Mouse (Mus musculus) lung, postnatal 0 days (tissue): ENCODE results near the gene Cox6a2. TPM values are rescaled to one million over a fixed set of nuclear protein-coding genes. Genes with fewer than 3 reads are reported as not detected.
"Not testable (repeated sequence)": the region's sequence is repeated elsewhere in the genome, so short reads cannot be mapped to it uniquely, and the experiment has no call there.

Source experiments
- ATAC-seq: fragments of 200-750 bp; cut with Nextera tagmentation; 2 replicates; pipeline ENCODE4 v1.8.0; 2017; ENCODE audit warnings: moderate library complexity
- DNase-seq: peaks from one replicate; pipeline ENCODE4 v3.0.0-alpha.2; 2016; ENCODE audit warnings: low spot score
- H3K27ac ChIP-seq: fragments of 300-500 bp; sonication (generic); 2 replicates; pipeline ENCODE4 v1.5.1; 2014; ENCODE audit warnings: antibody characterized with exemption, mild to moderate bottlenecking, low read length, mixed read lengths
- H3K27me3 ChIP-seq: fragments of 300-500 bp; sonication (generic); replicated peaks from 2 replicates; pipeline ENCODE4 v1.6.1; 2014; ENCODE audit warnings: low read length, mixed read lengths; ENCODE audit not compliant: insufficient read depth
- H3K36me3 ChIP-seq: fragments of 300-500 bp; sonication (generic); 2 replicates; pipeline ENCODE4 v1.6.1; 2014; ENCODE audit warnings: low read length, mixed read lengths; ENCODE audit not compliant: insufficient read depth
- H3K4me1 ChIP-seq: fragments of 300-500 bp; sonication (generic); 2 replicates; pipeline ENCODE4 v1.6.1; 2014; ENCODE audit warnings: antibody characterized with exemption, low read depth, low read length, mixed read lengths; ENCODE audit not compliant: insufficient read depth
- H3K4me2 ChIP-seq: fragments of 300-500 bp; sonication (generic); replicated peaks from 2 replicates; pipeline ENCODE4 v1.6.1; 2014; ENCODE audit warnings: low read depth, mild to moderate bottlenecking, low read length, moderate library complexity, mixed read lengths
- H3K4me3 ChIP-seq: fragments of 300-500 bp; sonication (generic); 2 replicates; pipeline ENCODE4 v1.5.1; 2014; ENCODE audit warnings: low read depth, low read length
- H3K9ac ChIP-seq: fragments of 300-500 bp; sonication (generic); replicated peaks from 2 replicates; pipeline ENCODE4 v1.6.1; 2014; ENCODE audit warnings: low read depth, mild to moderate bottlenecking
- H3K9me3 ChIP-seq: fragments of 300-500 bp; sonication (generic); 2 replicates; pipeline ENCODE4 v1.6.1; 2016; ENCODE audit warnings: low read length, mixed read lengths
- CTCF ChIP-seq: IDR thresholded peaks from 2 replicates; pipeline ENCODE4 v1.5.1; 2016; ENCODE audit warnings: antibody characterized with exemption, mild to moderate bottlenecking
- EP300 ChIP-seq: IDR thresholded peaks from 2 replicates; pipeline ENCODE4 v1.6.1; 2016; ENCODE audit warnings: antibody characterized with exemption, mild to moderate bottlenecking, control low read depth
- WGBS: fragments of 180-500 bp; shearing (Covaris S2); extraction: QIAGEN DNeasy Blood & Tissue Kit; methylation state at CpG from one replicate; pipeline ENCODE4 v1.1.7; 2014; 5-methylcytosine and 5-hydroxymethylcytosine counted together
- polyA plus RNA-seq: library from polyadenylated mRNA; unstranded; fragments of >200 nt; fragmentation: Nextera tagmentation; extraction: Ambion mirVana; gene quantifications from 2 replicates; pipeline ENCODE4 v1.2.1, GENCODE M21; 2015

The Cox6a2 gene
- polyA plus RNA-seq, 1 experiment from 2014 or later: 27.8 TPM

DNA sequence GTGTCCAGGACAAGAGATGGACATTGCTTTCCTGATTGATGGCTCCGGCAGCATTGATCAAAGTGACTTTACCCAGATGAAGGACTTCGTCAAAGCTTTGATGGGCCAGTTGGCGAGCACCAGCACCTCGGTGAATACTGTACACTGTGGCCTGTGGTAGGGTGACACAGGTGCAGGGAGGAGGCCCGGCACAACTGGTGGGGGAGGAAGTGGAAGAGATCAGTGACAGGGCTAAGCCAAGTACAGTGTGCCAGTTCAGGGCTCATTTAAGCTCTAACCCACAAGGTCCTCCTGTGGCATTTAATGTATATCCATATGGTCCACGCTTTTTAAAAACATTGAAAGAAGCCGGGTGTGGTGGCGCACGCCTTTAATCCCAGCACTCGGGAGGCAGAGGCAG is 24.5 kb downstream of the Cox6a2 start:
- no peak overlapping the region for H3K4me2 ChIP-seq

DNA sequence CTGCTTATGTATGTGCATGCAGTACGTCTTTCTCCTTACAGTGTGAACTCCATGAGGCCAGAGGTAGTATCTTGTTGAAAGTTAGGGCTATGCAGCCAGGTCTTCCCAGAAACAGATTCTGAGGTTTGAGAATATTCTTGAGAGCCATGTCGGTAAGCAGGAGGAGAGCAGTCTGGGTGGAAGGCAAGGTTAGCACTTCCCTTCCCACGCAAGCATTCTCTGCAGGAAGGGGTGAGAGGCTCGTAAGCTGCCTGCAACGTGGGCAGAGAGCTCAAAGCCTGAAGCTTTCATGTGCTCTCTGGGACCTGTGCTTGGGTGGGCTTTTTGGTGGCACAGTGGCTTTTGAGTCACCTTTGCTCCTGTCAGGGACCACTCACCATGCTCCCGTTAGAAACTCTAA is 25.6 kb downstream of the Cox6a2 start:
- Histone ChIP-seq H3K27me3 (no peaks in the 10 kb centered on the region), H3K9ac (no peak overlapping the region), H3K36me3 (no peaks in the 10 kb centered on the region), H3K27ac (no peak overlapping the region), H3K4me3 (no peak overlapping the region), H3K9me3 (no peaks in the 10 kb centered on the region), H3K4me1 (no peaks in the 10 kb centered on the region), H3K4me2 (no peak overlapping the region)
- WGBS: 52% methylated on average over 6 of the region's 6 CpGs
- no peak for DNase-seq
- TF ChIP-seq EP300 (no peak), CTCF (no peak)
- no peak for ATAC-seq

More for the DNA sequence above, 24.5 kb downstream of the Cox6a2 start:
- H3K9me3 ChIP-seq: no peaks in the 10 kb centered on the region
- ATAC-seq: no peak
- no peaks in the 10 kb centered on the region for H3K27me3 ChIP-seq
- WGBS: 84% methylated on average over 10 of the region's 10 CpGs
- no peaks in the 10 kb centered on the region for H3K4me1 ChIP-seq
- H3K27ac ChIP-seq: no peak overlapping the region
- no peak overlapping the region for H3K4me3 ChIP-seq
- H3K36me3 ChIP-seq: no peaks in the 10 kb centered on the region
- no peak for TF ChIP-seq CTCF
- no peak for TF ChIP-seq EP300
- no peak for DNase-seq
- no peak overlapping the region for H3K9ac ChIP-seq

DNA sequence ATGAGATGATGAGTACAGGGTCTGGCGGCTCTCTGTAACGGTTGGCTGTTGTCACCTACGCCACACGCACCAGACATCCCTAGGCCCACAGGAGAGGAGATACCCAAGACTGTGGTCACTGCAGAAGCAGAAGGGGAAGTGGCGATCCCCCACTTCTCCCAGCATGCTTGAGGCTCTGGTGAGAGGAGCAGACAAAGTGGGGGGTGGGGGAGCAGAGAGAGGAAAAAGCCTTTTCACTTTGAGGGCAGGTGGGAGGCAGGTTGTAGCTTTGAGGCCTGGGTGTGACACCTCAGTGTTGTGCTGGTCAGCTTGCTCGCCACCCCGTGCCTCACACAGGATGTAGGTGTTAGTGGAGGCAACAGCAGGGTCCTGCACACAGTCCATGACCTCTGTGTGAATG is 26.1 kb downstream of the Cox6a2 start:
- H3K9me3 ChIP-seq: no peaks in the 10 kb centered on the region
- no peak overlapping the region for H3K27ac ChIP-seq
- H3K4me2 ChIP-seq: no peak overlapping the region
- no peak for ATAC-seq
- no peak overlapping the region for H3K4me3 ChIP-seq
- WGBS: 62% methylated on average over 7 of the region's 7 CpGs
- H3K27me3 ChIP-seq: no peaks in the 10 kb centered on the region
- H3K9ac ChIP-seq: no peak overlapping the region
- H3K4me1 ChIP-seq: no peaks in the 10 kb centered on the region
- DNase-seq: no peak
- TF ChIP-seq CTCF: no peak
- no peak for TF ChIP-seq EP300
- no peaks in the 10 kb centered on the region for H3K36me3 ChIP-seq

GRCm38 (mm10) chr7:128178385-128178784 is 27.8 kb downstream of the Cox6a2 start:
- no peak for TF ChIP-seq EP300
- TF ChIP-seq CTCF: no peak
- ATAC-seq (no peak), DNase-seq (no peak)

DNA sequence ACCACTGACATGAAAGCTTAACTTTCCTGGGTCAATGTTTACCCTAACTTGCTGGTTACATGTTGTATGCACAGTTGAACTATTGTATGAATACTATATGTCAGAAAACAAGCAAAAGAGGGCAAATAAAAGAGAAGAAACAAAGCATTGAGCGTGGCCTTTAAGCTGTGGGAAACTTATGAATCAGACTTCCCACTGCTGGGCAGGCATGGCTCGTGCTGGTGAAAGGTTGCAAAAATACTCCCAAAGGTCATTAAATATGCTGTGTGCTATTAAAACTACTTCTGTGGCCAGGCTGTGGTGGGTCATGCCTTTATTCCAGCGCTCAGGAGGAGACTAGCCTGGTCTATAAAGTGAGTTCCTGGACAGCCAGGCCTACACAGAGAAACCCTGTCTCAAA is 36.2 kb downstream of the Cox6a2 start:
- Histone ChIP-seq H3K4me2 (no peak overlapping the region), H3K4me1 (no peaks in the 10 kb centered on the region), H3K27me3 (no peaks in the 10 kb centered on the region), H3K4me3 (no peak overlapping the region), H3K27ac (no peak overlapping the region), H3K36me3 (no peaks in the 10 kb centered on the region), H3K9ac (no peak overlapping the region), H3K9me3 (no peaks in the 10 kb centered on the region)
- ATAC-seq (no peak), DNase-seq (no peak)
- TF ChIP-seq CTCF (no peak), EP300 (no peak)
- 77% methylated on average over 3 of the region's 3 CpGs for WGBS

More at GRCm38 (mm10) chr7:128178385-128178784, 27.8 kb downstream of the Cox6a2 start:
- no peak overlapping the region for H3K27ac ChIP-seq
- no peak overlapping the region for H3K9ac ChIP-seq
- no peaks in the 10 kb centered on the region for H3K9me3 ChIP-seq
- WGBS: 56% methylated on average over 2 of the region's 2 CpGs
- no peaks in the 10 kb centered on the region for H3K4me1 ChIP-seq
- H3K36me3 ChIP-seq: no peaks in the 10 kb centered on the region
- no peaks in the 10 kb centered on the region for H3K27me3 ChIP-seq
- H3K4me2 ChIP-seq: no peak overlapping the region
- H3K4me3 ChIP-seq: no peak overlapping the region

GRCm38 (mm10) chr7:128166391-128166790 is 39.8 kb downstream of the Cox6a2 start:
- H3K9me3 ChIP-seq: no peaks in the 10 kb centered on the region

DNA sequence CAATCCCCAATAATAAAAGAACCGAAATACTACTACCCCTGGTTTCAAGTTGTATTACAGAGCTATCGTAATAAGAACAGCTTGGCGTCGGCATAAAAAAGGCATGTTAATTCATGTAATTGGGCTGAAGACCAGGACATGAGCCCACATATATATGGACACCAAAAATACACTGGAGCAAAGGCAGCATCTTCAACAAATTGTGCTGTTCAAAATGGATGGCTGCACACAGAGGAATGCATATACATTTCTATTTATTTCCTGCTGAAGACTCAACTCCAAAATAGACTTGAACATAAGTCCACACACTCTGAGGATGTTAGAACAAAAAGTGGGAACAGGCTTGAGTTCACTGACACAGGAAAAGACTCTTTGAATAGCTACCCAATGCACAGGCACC is 42.2 kb downstream of the Cox6a2 start:
- no peaks in the 10 kb centered on the region for H3K27me3 ChIP-seq
- no peaks in the 10 kb centered on the region for H3K36me3 ChIP-seq
- WGBS: 91% methylated on average over 4 of the region's 4 CpGs
- no peak overlapping the region for H3K9ac ChIP-seq
- H3K4me2 ChIP-seq: no peak overlapping the region
- no peaks in the 10 kb centered on the region for H3K9me3 ChIP-seq
- DNase-seq: no peak
- H3K4me3 ChIP-seq: no peak overlapping the region
- H3K4me1 ChIP-seq: no peaks in the 10 kb centered on the region
- ATAC-seq: no peak
- H3K27ac ChIP-seq: no peak overlapping the region
- no peak for TF ChIP-seq CTCF
- TF ChIP-seq EP300: no peak

More at GRCm38 (mm10) chr7:128166391-128166790, 39.8 kb downstream of the Cox6a2 start:
- TF ChIP-seq EP300 (no peak), CTCF (no peak)
- ATAC-seq (no peak), DNase-seq (no peak)
- H3K4me2 ChIP-seq: no peak overlapping the region
- H3K4me3 ChIP-seq: no peak overlapping the region
- WGBS: 54% methylated on average over 7 of the region's 7 CpGs
- no peak overlapping the region for H3K9ac ChIP-seq
- no peak overlapping the region for H3K27ac ChIP-seq
- no peaks in the 10 kb centered on the region for H3K27me3 ChIP-seq
- H3K36me3 ChIP-seq: no peaks in the 10 kb centered on the region
- no peaks in the 10 kb centered on the region for H3K4me1 ChIP-seq

- not testable (repeated sequence) for DNase-seq, H3K27me3 ChIP-seq, H3K9ac ChIP-seq, H3K9me3 ChIP-seq, H3K4me3 ChIP-seq, H3K27ac ChIP-seq, H3K4me2 ChIP-seq, H3K4me1 ChIP-seq, H3K36me3 ChIP-seq, ATAC-seq
- 59% methylated on average over 7 of the region's 8 CpGs for WGBS
Measured at GRCm38 (mm10) chr7:128158688-128159354, 47.4 kb downstream of the Cox6a2 start.
